Mouse (Mus musculus) ES-E14 (cell line): Measurements from ENCODE around the gene Fancc. TPM values are rescaled to one million over a fixed set of nuclear protein-coding genes. Genes with fewer than 3 reads are reported as not detected.

Experiments
- DNase-seq: peaks from one replicate; pipeline ENCODE4 v3.0.0-alpha.2; 2013; ENCODE audit warnings: low read depth, low spot score
- H3K27ac ChIP-seq: 2 replicates; pipeline ENCODE4 v1.5.1; 2012; ENCODE audit warnings: low read depth, mild to moderate bottlenecking, low read length, moderate library complexity, mixed read lengths; ENCODE audit not compliant: poor library complexity, insufficient read depth, severe bottlenecking
- H3K36me3 ChIP-seq: 2 replicates; pipeline ENCODE4 v1.6.1; 2012; ENCODE audit warnings: mild to moderate bottlenecking, low read length, moderate library complexity, mixed read lengths; ENCODE audit not compliant: control insufficient read depth, poor library complexity, insufficient read depth, severe bottlenecking
- H3K4me1 ChIP-seq, 2 experiments: fragments of 150-350 bp in 1 of 2; sonication (generic) in 1 of 2; 2 replicates each; pipeline ENCODE4 v1.6.1; 2012; ENCODE audit warnings: low read length in 2 of 2, mild to moderate bottlenecking in 1 of 2, mixed read lengths in 1 of 2; ENCODE audit not compliant: control insufficient read depth in 2 of 2, insufficient read depth in 2 of 2, poor library complexity in 1 of 2
- H3K4me3 ChIP-seq, 2 experiments: fragments of 150-350 bp in 1 of 2; sonication (generic) in 1 of 2; 2 replicates each; pipeline ENCODE4 v1.5.1; 2012; ENCODE audit warnings: low read length in 2 of 2, low read depth in 1 of 2, mild to moderate bottlenecking in 1 of 2, mixed read lengths in 1 of 2; ENCODE audit not compliant: insufficient read depth in 1 of 2, poor library complexity in 1 of 2, severe bottlenecking in 1 of 2
- H3K9ac ChIP-seq: 2 replicates; pipeline ENCODE4 v1.6.1; 2012; ENCODE audit warnings: low read depth, mild to moderate bottlenecking, low read length, mixed read lengths; ENCODE audit not compliant: poor library complexity, insufficient read depth, severe bottlenecking
- H3K9me3 ChIP-seq: fragments of 150-350 bp; sonication (generic); 2 replicates; pipeline ENCODE4 v1.6.1; 2012; ENCODE audit warnings: low read depth, mild to moderate bottlenecking, low read length; ENCODE audit not compliant: control insufficient read depth, insufficient read depth
- CHD2 ChIP-seq: IDR thresholded peaks from 2 replicates; pipeline ENCODE4 v1.6.1; 2014; ENCODE audit warnings: mild to moderate bottlenecking, low read depth, low read length, inconsistent platforms
- HCFC1 ChIP-seq: IDR thresholded peaks from 2 replicates; pipeline ENCODE4 v1.6.1; 2012; ENCODE audit warnings: low read length, inconsistent platforms, borderline replicate concordance; ENCODE audit not compliant: insufficient read depth
- MAFK ChIP-seq: IDR thresholded peaks from 2 replicates; pipeline ENCODE4 v1.6.1; 2014; ENCODE audit warnings: mild to moderate bottlenecking, low read depth, low read length, inconsistent platforms; ENCODE audit not compliant: insufficient read depth
- ZC3H11A ChIP-seq: IDR thresholded peaks from 2 replicates; pipeline ENCODE4 v1.6.1; 2012; ENCODE audit warnings: low read depth, mild to moderate bottlenecking, inconsistent platforms, low read length, borderline replicate concordance
- ZNF384 ChIP-seq: IDR thresholded peaks from 2 replicates; pipeline ENCODE4 v1.6.1; 2012; ENCODE audit warnings: low read depth, low read length, inconsistent platforms
- in situ Hi-C, 2 experiments: fragments of 600-800 bp; cut with MboI; formaldehyde crosslinking; loops; one replicate each; pipeline ENCODE4 v1.15.1; 2025; ENCODE audit warnings: low sequenced_read_pairs in 2 of 2, inconsistent platforms in 1 of 2; ENCODE audit not compliant: unreplicated experiment in 2 of 2
- total RNA-seq: library from RNA; depleted of rRNA; stranded (reverse); fragments of 300-350 nt; gene quantifications from 2 replicates; pipeline ENCODE4 v1.2.3, GENCODE M21; 2012

Fancc gene
- total RNA-seq, 1 experiment, result 9.4 TPM

GRCm38 (mm10) chr13:63262168-63262957 is 234.7 kb downstream of the Fancc start:
- TF ChIP-seq HCFC1 (no peak), MAFK (no peak), ZC3H11A (no peak), CHD2 (no peak), ZNF384 (no peak)
- DNase-seq, result no peak
- Histone ChIP-seq H3K4me3 (no peak overlapping the region), H3K9ac (no peak overlapping the region), H3K27ac (no peak overlapping the region), H3K9me3 (no peaks in the 10 kb centered on the region), H3K4me1 (no peaks in the 10 kb centered on the region; a peak in 1 of 4 replicates), H3K36me3 (peaks cover 2% of the 10 kb centered on the region; the same call in 1 of the 2 replicates)
- in situ Hi-C loops, result no loop called here

GRCm38 (mm10) chr13:63261676-63262075 is 235.4 kb downstream of the Fancc start:
- H3K36me3 ChIP-seq, result peaks cover 2% of the 10 kb centered on the region; the same call in 1 of the 2 replicates
- DNase-seq, result no peak
- no peaks in the 10 kb centered on the region; a peak in 1 of 4 replicates for H3K4me1 ChIP-seq
- H3K9me3 ChIP-seq, result no peaks in the 10 kb centered on the region
- H3K9ac ChIP-seq, result no peak overlapping the region
- in situ Hi-C loops, result no loop called here
- no peak overlapping the region for H3K27ac ChIP-seq
- TF ChIP-seq ZNF384 (no peak), ZC3H11A (no peak), HCFC1 (no peak), MAFK (no peak), CHD2 (no peak)
- H3K4me3 ChIP-seq, result no peak overlapping the region

- in situ Hi-C loops, result no loop called here
- Histone ChIP-seq H3K27ac (no peak overlapping the region), H3K4me3 (no peak overlapping the region), H3K4me1 (no peaks in the 10 kb centered on the region), H3K9me3 (no peaks in the 10 kb centered on the region), H3K9ac (no peak overlapping the region), H3K36me3 (peaks cover 2% of the 10 kb centered on the region; the same call in 1 of the 2 replicates)
- no peak for TF ChIP-seq ZC3H11A
- DNase-seq, result no peak
Observed at GRCm38 (mm10) chr13:63260753-63261631, 236.1 kb downstream of the Fancc start.

GRCm38 (mm10) chr13:63260133-63260532 is 236.9 kb downstream of the Fancc start:
- TF ChIP-seq CHD2, result no peak
- no peak for TF ChIP-seq MAFK
- no peak for TF ChIP-seq ZNF384
- TF ChIP-seq ZC3H11A, result no peak
- TF ChIP-seq HCFC1, result no peak
- Histone ChIP-seq H3K4me1 (no peaks in the 10 kb centered on the region), H3K4me3 (no peak overlapping the region), H3K36me3 (peaks cover 2% of the 10 kb centered on the region; the same call in 1 of the 2 replicates), H3K27ac (no peak overlapping the region), H3K9ac (no peak overlapping the region), H3K9me3 (no peaks in the 10 kb centered on the region)
- in situ Hi-C loops, result no loop called here
- no peak for DNase-seq
